Mouse (Mus musculus) gastrocnemius, adult 2 months (tissue): ENCODE measurements at regions not wholly inside any gene's neighbourhood (a gene's known extent, or its start where the extent isn't known, plus 50 kb on each side); places are given as distances from the start of the nearest gene placed in this dataset.

ENCODE experiments used
- DNase-seq: peaks from one replicate; pipeline ENCODE4 v3.0.0; 2022
- H3K27ac ChIP-seq: fragments of 200-600 bp; 2 replicates; pipeline ENCODE4 v1.8.1; 2022; ENCODE audit warnings: mild to moderate bottlenecking
- H3K4me3 ChIP-seq: fragments of 200-600 bp; 2 replicates; pipeline ENCODE4 v1.8.1; 2022; ENCODE audit warnings: mild to moderate bottlenecking, moderate library complexity
- CTCF ChIP-seq: fragments of 200-600 bp; IDR thresholded peaks from 2 replicates; pipeline ENCODE4 v1.8.1; 2022; ENCODE audit warnings: antibody characterized with exemption, mild to moderate bottlenecking, moderate library complexity
- intact Hi-C: fragments of 180-260 bp; cut with DNase I; formaldehyde crosslinking; loops from one replicate; pipeline ENCODE4 v1.15.1; 2025

DNA sequence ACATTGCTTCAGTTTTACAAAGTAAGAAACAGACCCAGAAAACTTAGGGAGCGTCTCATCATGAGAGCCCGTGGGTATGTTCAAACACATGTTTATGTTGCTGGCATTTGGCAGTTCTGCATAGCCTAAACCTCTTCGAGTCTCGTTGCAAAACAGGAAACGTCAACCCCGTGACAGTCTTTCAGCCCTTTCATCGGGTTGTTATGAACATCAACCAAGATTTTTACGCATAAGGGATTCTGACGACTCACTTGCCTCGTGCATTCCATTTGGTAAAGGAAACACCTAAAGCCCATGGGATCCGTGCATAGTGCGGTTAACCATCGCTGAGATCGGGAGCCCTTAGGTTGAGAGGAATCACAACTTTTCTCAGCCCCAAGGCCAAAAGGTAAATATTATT, 115.7 kb downstream of the Gpam start:
- H3K4me3 ChIP-seq: no peak overlapping the region
- DNase-seq: no peak
- intact Hi-C loops: no loop called here
- no peak overlapping the region for H3K27ac ChIP-seq
- no peak for TF ChIP-seq CTCF

DNA sequence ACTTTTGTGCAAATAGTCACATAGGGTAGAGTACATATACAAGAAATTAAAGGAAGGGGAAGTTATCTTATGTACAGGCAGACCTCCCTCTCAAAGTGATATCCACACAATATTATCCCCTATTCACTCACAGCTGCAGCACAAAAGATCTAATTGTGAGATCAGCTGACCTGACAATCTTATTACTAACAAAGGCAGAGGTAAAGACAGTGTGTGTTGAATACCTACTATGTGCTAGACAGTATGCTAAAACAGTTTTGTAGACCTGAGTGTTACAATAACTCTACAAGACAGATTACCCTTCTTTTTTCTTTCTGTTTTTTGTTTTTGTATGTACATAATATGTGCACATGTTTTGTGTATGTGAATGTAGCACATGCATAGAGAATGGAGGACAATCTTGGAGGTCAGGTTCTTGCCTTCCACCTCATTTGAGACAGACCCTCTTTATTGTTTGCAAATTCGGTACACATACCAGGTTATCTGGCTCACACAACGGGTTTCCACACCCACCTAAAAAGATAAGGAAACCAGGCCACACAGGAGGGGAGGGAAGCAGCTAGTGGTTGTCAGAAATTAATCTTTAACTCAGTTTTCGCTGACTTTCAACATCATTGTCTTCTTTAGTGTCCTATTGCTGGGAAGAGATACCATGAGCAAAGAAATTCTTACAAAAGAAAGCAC, 118.4 kb downstream of the Gpam start:
- H3K27ac ChIP-seq: no peak overlapping the region
- intact Hi-C loops: no loop called here
- TF ChIP-seq CTCF: no peak
- H3K4me3 ChIP-seq: no peak overlapping the region
- DNase-seq: no peak

DNA sequence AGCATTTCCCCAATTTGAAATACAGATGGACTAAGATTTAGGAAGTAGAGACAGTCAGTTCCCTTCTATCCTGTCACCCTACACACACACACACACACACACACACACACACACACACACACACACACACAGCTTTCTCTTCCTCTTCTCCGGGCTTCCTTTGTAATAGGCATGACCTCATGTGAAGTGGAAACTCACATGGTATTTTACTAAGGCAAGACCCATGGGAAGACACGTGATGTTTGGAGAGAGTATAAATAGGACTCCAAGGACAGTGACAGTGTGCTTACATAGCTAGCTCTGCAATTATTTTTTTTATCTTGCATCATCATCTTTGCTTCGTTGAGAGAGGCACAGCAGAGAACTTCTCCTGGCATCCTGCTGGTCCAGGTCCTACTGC, 137.1 kb downstream of the Gpam start:
- intact Hi-C loops: no loop called here
- TF ChIP-seq CTCF: no peak
- Histone ChIP-seq H3K4me3 (no peak overlapping the region), H3K27ac (no peak overlapping the region)
- DNase-seq: no peak

DNA sequence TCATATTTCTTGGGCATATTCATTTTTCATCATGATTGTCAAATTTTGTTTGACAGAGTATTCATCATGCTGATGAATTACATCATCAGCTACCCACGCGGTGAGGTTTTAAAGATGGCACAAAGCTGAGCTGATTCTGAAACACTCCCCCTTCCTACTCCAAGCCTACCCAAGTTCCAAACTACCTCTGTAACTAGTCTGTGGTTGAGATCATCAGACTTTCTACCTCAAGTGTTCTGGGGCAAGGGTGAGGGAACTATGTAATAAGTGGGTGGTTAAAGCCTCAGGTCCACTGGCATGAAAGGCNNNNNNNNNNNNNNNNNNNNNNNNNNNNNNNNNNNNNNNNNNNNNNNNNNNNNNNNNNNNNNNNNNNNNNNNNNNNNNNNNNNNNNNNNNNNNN, 142.5 kb downstream of the Gpam start:
- no peak for DNase-seq
- Histone ChIP-seq H3K27ac (no peak overlapping the region), H3K4me3 (no peak overlapping the region)
- intact Hi-C loops: no loop called here
- TF ChIP-seq CTCF: no peak

DNA sequence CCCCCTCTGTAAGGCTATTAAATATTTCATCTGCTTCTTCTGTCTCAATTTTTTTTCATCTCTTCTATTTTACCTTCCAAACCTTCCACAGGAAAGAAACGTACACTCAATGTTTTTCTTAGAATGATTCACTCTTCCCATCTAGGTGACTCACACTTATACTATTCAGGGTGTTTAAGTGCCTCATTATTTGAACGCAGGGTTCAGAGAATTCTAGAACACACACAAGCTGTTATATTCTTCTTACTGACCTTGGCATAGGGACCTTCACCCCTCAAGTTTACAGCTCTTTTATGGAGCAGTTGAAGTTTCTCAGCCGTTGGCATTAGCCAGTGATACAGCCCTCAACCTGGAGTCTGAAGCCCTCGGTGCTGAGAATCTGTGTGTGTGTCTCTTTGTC, 144.2 kb downstream of the Gpam start:
- no peak overlapping the region for H3K27ac ChIP-seq
- H3K4me3 ChIP-seq: no peak overlapping the region
- intact Hi-C loops: no loop called here
- TF ChIP-seq CTCF: no peak
- no peak for DNase-seq

DNA sequence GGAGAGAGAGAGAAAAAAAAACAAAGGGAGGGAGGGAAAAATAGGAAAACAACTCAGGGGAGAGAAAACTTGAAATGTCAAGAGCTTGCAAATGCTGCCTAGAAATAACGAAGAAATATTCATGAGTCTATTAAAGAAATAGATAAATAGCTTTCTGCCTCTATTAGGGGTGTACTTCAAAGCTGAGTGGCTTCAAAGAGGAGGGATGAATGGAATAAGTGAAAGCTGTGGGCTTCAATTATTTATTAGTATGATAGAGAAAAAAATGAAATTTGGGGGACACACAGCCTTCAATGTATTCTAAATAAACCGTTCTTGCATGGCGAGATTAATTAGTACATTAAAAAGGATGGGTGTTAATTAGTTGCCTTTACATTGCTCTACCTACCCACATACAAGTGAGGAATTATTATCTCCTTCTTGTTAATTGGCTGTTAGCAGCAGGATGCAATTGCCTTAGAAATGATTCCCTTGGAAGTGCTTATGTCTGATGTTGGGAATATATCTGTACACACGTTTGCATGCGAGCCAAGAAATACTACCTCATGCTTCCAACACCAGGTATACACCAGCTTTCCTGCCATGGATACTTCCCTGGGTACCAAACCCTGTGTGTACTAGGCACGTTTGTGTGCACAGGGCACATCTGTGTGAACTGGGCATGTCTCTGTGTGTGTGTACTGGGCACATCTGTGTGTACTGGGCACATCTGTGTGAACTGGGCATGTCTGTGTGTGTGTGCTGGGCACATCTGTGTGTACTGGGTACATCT, 155.4 kb downstream of the Gpam start:
- intact Hi-C loops: no loop called here
- TF ChIP-seq CTCF: no peak
- no peak for DNase-seq
- H3K27ac ChIP-seq: no peak overlapping the region
- no peak overlapping the region for H3K4me3 ChIP-seq

DNA sequence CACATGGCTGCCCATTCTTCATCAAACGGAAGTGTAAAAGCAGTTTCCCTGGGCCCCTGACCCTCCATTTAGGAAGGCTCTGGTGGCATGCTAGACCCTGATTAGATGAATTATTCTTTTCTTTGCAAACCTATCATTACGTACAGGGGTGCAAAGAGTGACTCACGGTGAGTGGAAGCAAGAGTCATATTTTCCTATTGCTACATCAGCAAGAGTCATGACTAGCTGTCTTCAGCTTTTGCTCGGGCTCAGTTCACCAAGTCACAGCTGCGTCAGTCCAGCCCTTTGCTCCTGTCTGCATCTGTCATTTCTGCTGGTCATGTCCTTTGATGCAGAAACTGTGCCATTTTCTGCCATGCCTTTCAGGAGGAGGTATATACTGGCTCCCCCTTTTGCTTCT, 168.7 kb downstream of the Gpam start:
- H3K27ac ChIP-seq: no peak overlapping the region
- no peak for TF ChIP-seq CTCF
- intact Hi-C loops: no loop called here
- DNase-seq: no peak
- H3K4me3 ChIP-seq: no peak overlapping the region

DNA sequence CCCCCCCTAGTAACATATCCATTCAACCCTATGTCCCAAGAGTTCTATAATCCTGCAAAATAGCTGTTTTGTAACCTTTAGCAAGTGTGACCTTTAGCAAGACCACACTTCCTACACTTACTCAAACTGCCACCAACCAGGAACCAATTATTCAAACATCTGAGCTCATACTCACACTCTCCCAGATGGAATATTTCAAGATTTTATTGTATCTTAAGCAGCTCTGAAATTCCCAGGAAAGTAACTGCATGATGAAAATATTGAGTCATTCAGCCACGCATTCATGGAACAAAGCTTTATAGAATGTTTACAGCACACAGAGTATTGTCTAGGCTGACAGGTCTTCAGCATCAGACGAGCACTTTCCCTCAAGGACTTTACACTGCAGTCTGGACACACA, 171.9 kb downstream of the Gpam start:
- TF ChIP-seq CTCF: no peak
- no peak for DNase-seq
- H3K27ac ChIP-seq: no peak overlapping the region
- intact Hi-C loops: no loop called here
- no peak overlapping the region for H3K4me3 ChIP-seq

DNA sequence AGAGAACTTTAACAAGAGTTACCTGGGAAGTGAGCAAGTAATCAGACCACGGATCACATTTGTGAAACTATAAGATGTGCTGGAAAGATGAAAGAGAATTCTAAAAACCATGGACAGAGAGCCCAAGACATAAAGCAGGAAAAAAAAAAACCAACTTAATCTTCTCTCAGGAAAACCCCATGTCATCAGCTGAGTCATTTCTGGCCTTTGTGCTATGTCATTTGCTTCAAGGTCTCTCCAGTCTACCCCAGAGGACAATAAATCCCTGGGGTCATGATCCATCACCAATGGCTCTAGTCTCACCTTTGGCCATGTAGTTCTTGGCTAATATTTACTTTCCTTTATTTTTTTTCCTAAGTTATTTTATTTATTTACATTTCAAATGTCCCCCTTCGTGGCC, 174.5 kb downstream of the Gpam start:
- no peak overlapping the region for H3K4me3 ChIP-seq
- no peak for DNase-seq
- intact Hi-C loops: no loop called here
- no peak for TF ChIP-seq CTCF
- no peak overlapping the region for H3K27ac ChIP-seq

DNA sequence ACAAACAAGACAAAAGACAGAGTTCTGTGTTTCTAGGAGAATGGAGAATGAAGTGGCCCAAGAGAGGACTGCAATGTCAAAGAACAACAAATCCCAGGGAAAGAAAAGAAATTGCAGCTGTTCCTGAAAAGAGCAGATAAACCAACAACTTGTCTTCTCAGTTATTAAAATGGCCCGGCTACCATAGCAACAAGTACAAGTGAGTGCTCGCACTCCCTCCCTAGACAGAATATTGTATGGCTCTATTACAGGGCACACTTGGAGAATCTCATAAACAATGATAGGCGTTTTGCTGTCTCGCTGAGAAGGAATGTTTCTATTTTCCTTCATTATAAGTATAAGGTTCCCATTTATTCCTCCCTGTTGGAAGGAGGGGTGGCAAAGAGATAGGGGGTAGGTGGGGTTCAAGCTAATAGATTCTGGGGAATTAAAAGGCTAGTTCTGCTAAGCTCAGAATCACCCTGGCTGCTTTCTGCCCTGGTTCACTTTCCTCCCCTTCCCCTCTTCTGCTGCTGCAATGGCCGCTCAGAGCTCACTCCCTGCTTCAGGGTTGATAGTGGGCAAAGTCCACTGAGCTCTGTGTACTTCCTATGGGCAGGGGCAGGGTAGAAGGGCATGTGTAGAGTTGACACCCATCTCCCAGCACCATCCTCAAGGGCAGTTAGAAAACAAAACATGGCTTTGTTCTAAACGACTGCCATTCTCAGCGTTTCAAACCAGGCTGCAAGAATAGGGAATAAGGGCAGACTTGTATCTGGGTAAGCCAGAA, 178.5 kb downstream of the Gpam start:
- TF ChIP-seq CTCF: no peak
- no peak overlapping the region for H3K27ac ChIP-seq

DNA sequence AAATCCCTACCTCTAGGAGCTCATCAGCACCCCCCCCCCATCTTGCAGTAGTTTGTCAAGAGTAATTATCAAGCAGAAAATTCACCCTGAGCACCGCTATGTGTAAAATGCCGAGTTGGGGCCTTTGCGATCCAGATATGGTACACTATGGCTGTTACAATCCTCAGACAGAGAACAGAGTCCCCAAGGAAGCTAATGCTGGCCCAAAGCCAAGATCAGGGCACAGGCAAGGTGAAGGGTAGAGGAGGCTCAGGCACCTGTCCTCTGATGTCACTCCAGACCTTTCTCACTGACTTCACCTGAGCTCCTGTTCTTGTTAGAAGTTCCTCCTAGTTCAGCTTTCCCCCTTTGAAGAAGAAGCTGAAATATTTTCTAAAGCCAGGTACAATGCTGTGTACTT, 179.5 kb downstream of the Gpam start:
- TF ChIP-seq CTCF: no peak
- intact Hi-C loops: no loop called here
- no peak for DNase-seq
- H3K27ac ChIP-seq: no peak overlapping the region
- H3K4me3 ChIP-seq: no peak overlapping the region

More for the DNA sequence above, 178.5 kb downstream of the Gpam start:
- H3K4me3 ChIP-seq: no peak overlapping the region
- intact Hi-C loops: no loop called here
- DNase-seq: no peak

DNA sequence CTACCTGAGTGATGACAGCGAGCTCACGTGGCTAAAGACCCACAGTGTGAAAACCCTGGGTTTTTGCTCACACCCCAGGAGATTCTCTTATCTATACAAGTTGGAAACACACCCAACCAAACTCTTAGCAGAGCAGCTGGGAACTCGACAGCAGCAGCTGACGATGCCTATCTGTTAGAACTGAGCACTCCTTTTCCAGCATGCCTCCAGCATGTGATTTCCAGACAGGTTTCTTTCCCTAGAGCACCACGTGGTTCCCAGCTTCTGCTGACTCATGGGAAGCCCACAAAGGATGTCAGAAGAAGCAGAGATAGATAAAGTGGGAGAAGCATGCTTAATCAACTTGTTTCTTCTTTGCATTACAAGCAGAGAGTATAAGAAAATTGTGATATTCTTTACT, 194.5 kb downstream of the Gpam start:
- no peak for TF ChIP-seq CTCF
- DNase-seq: no peak
- no peak overlapping the region for H3K27ac ChIP-seq
- intact Hi-C loops: no loop called here
- H3K4me3 ChIP-seq: no peak overlapping the region

DNA sequence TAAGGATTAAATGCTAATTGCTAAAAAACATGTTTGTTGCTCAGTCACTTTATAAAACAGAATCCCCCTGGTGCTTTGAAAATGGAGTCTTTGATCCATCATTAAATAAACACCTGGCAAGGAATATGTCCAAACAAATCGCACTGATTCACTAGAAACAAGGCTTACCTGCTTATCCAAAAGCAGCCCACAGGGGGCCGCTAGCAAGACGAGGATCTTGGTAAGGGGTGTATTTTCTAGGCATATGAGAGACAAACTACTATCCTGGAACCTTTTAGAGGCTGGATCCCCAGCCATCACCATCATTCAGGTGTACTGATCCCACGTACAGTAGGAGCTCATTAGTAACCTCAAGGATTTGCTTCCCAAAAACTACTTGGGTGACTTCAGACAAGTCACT, 201.2 kb downstream of the Gpam start:
- H3K27ac ChIP-seq: no peak overlapping the region
- H3K4me3 ChIP-seq: no peak overlapping the region
- intact Hi-C loops: no loop called here
- no peak for TF ChIP-seq CTCF
- no peak for DNase-seq
